Mouse (Mus musculus) lung, postnatal 25 days (tissue): ENCODE measurements around the gene Pde8b.
"Not testable (repeated sequence)": the region's sequence is repeated elsewhere in the genome, so short reads cannot be mapped to it uniquely, and the experiment has no call there.

ENCODE experiments used
- DNase-seq: peaks from one replicate; pipeline ENCODE4 v3.0.0; 2022; ENCODE audit warnings: low spot score

The Pde8b gene

GRCm38 (mm10) chr13:95221882-95222568, 28.1 kb downstream of the Pde8b start:
- no peak for DNase-seq

GRCm38 (mm10) chr13:95215661-95216170, 34.4 kb downstream of the Pde8b start:
- not testable (repeated sequence) for DNase-seq

- DNase-seq: no peak
Measured at GRCm38 (mm10) chr13:95212320-95212719, 37.8 kb downstream of the Pde8b start.

GRCm38 (mm10) chr13:95207301-95207700, 42.8 kb downstream of the Pde8b start:
- not testable (repeated sequence) for DNase-seq

- DNase-seq: no peak
Measured at GRCm38 (mm10) chr13:95202151-95202758, 47.9 kb downstream of the Pde8b start.

GRCm38 (mm10) chr13:95200817-95201216, 49.3 kb downstream of the Pde8b start:
- DNase-seq: no peak

- no peak for DNase-seq
Measured at GRCm38 (mm10) chr13:95200036-95200435, 50.1 kb downstream of the Pde8b start.

- DNase-seq: no peak
Measured at GRCm38 (mm10) chr13:95196106-95196705, 53.9 kb downstream of the Pde8b start.

GRCm38 (mm10) chr13:95191951-95192350, 58.2 kb downstream of the Pde8b start:
- no peak for DNase-seq

GRCm38 (mm10) chr13:95189111-95189510, 61.0 kb downstream of the Pde8b start:
- DNase-seq: no peak

- DNase-seq: no peak
Measured at GRCm38 (mm10) chr13:95187153-95187665, 62.9 kb downstream of the Pde8b start.

GRCm38 (mm10) chr13:95186741-95187035, 63.4 kb downstream of the Pde8b start:
- DNase-seq: peak; percentile 6

GRCm38 (mm10) chr13:95185891-95186740, 64.0 kb downstream of the Pde8b start:
- DNase-seq: peak; percentile 8

GRCm38 (mm10) chr13:95183686-95184085, 66.5 kb downstream of the Pde8b start:
- DNase-seq: peak; percentile 14

GRCm38 (mm10) chr13:95180208-95180607, 69.9 kb downstream of the Pde8b start:
- no peak for DNase-seq

GRCm38 (mm10) chr13:95177326-95177725, 72.8 kb downstream of the Pde8b start:
- no peak for DNase-seq

- DNase-seq: no peak
Measured at GRCm38 (mm10) chr13:95176399-95176798, 73.7 kb downstream of the Pde8b start.

GRCm38 (mm10) chr13:95174253-95174652, 75.9 kb downstream of the Pde8b start:
- DNase-seq: no peak

- no peak for DNase-seq
Measured at GRCm38 (mm10) chr13:95172346-95172745, 77.8 kb downstream of the Pde8b start.

- DNase-seq: no peak
Measured at GRCm38 (mm10) chr13:95160211-95160610, 89.9 kb downstream of the Pde8b start.

GRCm38 (mm10) chr13:95158986-95159385, 91.2 kb downstream of the Pde8b start:
- DNase-seq: no peak

- no peak for DNase-seq
Measured at GRCm38 (mm10) chr13:95144746-95145145, 105.4 kb downstream of the Pde8b start.
